Mouse (Mus musculus) cerebellum, adult 9-10 months (tissue): ENCODE results near the gene Smyd4.

Experiments
- DNase-seq: peaks from one replicate; pipeline ENCODE4 v3.0.0; 2022

The Smyd4 gene

DNA sequence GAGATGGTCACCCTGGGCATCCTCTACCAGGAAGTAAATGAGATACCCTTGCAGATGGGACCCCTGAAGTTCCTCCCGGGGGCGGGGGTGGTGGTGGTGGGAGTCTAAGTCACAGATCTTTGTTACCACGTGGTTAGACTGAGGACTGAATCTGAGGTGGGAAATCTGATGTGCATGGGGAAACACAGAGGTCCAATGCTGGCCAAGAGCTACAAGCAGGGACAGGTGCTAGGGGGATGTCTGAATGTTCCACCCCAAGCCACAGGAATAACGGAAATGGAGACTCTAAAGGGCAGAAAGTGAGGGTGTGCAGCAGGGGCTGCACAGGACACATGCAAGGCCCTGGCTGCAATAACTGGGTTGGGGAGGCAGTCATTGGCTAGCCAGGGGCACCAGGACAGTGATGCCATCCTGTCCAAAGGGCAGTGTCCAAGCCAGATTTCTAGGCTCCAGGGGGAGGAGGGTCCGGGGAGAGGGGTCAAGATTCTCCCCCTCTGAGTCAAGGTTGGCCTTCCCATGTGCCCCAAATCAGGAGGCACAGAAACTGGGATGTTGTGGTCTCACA lies 72.7 kb downstream of the Smyd4 start:
- DNase-seq: no peak

- DNase-seq: no peak
Measured at GRCm38 (mm10) chr11:75421375-75422012, 73.3 kb downstream of the Smyd4 start.

- no peak for DNase-seq
Measured at GRCm38 (mm10) chr11:75422013-75422792, 74.0 kb downstream of the Smyd4 start, which contains the start of gene Serpinf1. Serpinf1 (minus strand) TSS chr11:75422701.

- DNase-seq: no peak
Measured at GRCm38 (mm10) chr11:75423091-75423490, 74.9 kb downstream of the Smyd4 start.

DNA sequence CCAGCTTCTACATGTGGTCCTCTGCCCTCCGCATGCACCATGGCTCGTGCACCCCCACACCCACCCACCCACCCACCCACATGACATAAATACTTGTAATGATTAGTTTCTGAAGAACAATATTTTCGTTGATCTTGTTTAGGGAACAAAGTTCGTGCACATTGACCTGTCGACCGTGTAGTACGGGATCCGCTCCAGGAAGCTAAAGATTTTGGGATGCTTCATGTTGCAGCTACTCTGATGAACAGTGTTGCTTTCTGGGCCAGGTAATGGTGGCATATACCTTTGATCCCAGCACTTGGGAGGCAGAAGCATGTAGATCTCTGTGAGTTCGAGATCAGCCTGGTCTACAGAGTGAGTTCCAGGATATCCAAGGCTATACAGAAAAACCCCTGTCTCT lies 75.8 kb downstream of the Smyd4 start:
- DNase-seq: no peak

GRCm38 (mm10) chr11:75424459-75424858 lies 76.2 kb downstream of the Smyd4 start:
- no peak for DNase-seq

- no peak for DNase-seq
Measured at GRCm38 (mm10) chr11:75429019-75429705, 80.9 kb downstream of the Smyd4 start.

DNA sequence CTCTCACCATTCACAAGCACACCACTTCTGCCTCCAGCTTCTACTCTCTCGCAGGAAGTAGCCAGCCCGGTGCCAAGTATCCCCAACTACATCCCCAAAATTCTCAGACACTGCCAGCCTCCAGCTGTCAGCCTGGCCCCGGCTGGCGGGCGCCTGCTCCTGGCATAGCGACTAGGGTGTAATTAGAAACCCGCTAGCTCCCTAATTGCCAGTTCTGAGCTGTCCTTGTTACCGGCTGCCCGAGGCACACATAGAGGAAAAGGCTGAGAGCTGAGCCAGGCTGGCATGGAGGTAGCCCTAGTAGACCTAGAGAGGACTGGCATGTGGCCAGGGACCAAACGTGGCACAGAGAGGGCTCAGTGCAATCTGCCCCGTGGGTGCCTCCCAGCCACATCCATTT lies 83.1 kb downstream of the Smyd4 start:
- peak; percentile 72 for DNase-seq

GRCm38 (mm10) chr11:75434138-75434537 lies 85.9 kb downstream of the Smyd4 start:
- no peak for DNase-seq

DNA sequence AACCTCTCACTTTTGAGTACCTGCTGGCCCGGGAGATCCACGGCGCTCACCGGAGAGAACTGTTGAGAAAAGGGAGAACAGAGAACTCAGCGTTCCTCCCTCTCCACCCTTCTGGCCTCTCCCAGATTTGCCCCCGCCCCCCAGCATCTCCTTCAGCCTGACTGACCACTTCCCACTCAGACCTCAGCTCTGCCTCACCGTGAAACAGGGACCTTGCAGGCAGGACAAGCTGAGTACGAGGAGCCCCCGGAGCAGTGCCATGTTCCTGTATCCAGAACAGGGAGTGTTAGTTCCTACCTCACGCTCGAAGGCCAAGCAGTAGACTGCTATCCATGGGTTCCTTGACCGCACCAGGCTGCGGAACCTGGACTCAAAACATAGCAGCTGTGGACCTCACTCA lies 90.0 kb downstream of the Smyd4 start:
- no peak for DNase-seq

GRCm38 (mm10) chr11:75438804-75439203 lies 90.6 kb downstream of the Smyd4 start:
- DNase-seq: no peak

DNA sequence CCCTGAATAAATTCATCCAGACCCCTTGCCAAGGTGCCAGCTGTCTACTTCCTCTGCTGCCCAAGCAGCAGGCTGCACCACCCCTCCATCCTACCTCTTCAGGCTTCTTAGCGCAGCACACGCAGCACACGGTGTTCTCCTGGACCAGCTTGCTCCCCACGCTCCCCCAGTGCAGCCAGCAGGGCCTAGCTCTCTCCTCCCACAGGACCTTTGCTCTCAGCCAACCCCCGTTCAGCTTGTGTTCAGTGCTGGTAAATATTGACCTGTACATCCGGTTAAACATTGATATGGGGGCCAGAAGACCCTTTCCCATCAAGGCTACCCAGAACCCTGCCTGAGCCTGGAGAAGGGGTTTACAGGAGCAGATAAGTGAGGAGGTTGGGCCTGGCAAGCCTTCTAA lies 91.1 kb downstream of the Smyd4 start, which contains the start of gene Serpinf2:
Gene Serpinf2, minus strand, starts transcription at position 229 of the 400 bp plus-strand sequence.
- no peak for DNase-seq

DNA sequence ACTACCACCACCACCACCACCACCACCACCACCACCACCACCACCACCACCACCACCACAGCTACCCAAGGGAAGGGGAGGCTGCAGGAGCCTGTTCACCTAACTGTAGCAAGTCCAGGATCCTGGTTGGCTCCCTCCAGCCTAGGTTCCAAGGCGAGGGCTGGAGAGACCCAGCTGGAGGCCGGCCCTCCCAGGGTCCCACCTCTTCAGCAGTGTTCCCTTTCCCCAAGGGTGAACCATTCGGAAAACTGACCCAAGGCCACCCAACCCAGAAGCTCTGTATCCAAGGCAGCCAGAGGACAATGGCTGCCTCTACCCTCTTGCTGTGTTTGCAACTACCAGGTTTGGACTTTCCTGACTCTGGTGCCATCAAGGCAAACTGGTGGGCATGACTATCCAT lies 91.7 kb downstream of the Smyd4 start:
- DNase-seq: no peak

GRCm38 (mm10) chr11:75441034-75441433 lies 92.8 kb downstream of the Smyd4 start:
- no peak for DNase-seq

DNA sequence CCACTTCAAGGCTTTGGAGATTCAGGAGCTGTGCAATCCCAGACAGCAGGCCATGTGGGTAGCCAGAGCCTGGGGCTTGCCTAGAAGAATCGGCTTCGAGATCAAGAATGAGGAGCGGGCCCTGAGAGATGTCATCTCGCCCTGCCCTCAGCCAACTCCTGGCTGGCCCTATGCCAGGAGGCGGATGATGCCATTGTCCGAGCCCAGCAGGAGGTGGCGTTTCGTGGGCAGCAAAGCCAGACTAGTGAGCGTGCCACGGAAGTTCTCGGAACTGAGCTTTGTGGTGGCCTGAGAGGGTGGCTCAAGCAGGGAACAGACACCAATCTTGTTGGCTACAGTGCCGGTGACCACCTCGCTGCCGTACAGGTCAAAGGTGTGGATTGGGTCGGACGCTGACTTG lies 93.4 kb downstream of the Smyd4 start:
- DNase-seq: peak; percentile 38

- DNase-seq: no peak
Measured at GRCm38 (mm10) chr11:75443711-75444110, 95.5 kb downstream of the Smyd4 start.

DNA sequence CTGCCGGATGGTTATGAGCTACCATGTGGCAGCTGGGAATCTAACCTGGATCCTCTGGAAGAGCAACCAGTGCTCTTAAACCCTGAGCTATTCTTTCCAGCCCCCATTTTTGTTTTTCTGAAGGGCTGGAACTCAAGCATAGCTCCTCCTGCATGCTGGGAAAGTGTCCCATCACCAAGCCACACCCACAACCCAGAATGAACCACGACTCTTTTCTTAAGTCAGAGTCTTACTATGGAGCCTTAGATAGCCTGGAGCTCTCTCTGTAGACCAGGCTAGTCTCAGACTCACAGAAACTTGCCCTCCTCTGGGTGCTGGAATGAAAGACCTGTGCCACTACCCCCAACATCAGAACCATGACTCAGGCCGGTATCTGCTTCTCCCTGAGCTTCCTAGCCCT lies 100.3 kb downstream of the Smyd4 start:
- no peak for DNase-seq

DNA sequence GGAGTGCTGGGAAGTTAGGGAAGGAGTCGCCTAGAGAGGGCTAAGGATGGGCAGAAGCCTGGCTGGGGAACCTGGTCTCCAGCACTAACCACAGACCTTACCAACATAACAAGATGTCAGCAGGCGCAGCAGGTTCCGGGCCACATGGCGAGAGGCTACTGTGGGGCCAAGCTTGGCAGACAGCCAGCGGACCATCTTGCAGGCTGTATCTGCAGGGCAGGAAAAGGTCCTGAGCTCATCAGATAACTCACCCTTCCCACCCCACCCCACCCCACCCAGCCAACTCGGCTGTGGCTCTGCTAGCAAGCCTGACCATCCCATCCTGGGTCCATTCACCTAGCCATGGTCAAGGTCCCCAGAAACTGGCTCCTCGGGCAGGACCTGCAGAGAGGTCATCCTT lies 101.5 kb downstream of the Smyd4 start:
- peak; percentile 69 for DNase-seq

DNA sequence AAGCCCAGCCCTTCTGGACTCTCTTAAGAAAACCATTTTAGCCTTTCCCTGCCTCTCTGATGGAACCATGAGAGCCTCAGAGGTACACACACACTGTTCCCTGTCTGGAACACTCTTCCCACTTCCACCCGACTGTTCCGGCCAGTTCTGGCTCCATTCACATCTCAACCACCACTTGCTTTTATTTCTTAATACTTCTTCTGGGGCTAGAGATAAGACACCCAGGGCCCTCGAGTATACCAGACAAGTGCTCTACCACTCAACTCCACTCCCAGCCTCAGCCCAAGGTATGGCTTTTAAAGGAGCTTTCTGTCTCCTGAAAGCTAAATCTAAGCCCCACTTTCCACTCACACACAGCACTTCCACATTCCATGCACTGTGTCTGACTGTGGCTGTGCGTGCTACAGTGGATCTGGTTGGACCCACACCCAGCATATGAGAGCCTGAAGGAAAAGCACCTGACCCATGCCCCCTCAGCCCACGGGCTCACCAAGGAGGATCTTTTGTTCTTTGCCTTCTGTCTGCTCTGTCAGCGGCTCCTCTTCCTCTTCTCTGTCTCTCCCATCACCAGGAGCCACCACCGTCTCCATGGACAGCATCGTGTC lies 102.2 kb downstream of the Smyd4 start:
- DNase-seq: no peak

DNA sequence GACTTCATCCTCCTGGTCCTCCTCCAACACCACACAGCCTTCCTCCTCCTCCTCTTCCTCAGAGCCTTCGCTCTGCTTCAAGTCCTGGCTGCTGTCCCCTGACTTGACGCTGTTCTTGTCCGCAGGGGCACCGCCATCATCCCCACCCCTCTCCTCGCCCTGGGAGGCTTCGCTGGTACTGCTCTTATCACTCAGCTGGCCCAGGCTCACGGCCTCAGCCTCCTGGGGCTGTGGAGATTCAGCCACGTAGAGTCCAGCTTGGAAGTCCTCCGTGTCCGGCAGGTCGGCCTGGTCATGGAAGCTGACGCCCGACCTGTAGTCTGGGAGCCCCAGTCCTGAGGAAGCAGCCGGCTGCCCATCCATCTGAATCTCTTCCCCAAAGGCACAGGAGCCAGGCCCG lies 102.7 kb downstream of the Smyd4 start:
- no peak for DNase-seq

- no peak for DNase-seq
Measured at GRCm38 (mm10) chr11:75452081-75452480, 103.8 kb downstream of the Smyd4 start.

DNA sequence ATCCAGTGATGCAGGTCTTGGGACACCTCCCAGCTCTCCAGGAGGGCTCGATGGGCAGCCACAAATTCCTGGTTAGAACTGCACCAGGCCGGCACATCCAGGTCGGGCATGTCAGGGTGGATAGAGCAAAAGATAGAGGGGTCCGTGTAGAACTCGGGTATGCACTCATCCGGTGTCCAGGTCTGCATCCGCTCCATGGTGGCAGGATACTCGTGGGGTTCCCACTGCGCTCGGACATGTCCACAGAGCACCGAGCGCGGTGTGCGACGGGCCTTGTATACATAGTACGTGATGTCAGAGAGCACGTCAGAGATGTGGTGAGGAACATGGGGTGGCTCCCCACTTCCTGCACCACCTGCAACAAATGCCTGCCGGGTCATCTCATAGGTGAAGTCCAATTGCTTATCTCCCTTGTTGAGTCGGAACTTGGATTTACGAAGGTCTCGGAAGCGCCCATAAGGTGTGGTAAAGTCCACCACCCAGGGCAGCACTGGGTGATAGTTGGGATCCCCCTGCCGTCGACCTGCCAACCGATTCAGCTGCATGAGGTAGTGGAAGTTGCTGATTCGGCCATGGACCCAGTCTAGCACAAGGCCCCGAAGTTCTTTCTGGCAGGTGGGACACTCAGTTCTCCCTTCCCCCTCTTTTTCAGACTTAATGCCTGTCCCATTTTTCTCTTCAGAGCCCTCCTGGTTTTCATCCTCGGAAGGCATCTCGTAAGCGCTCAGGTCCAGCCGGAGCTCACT lies 104.8 kb downstream of the Smyd4 start:
- no peak for DNase-seq
